Mouse (Mus musculus): ENCODE measurements at regions not wholly inside any gene's neighbourhood (a gene's known extent, or its start where the extent isn't known, plus 50 kb on each side); places are given as distances from the start of the nearest gene placed in this dataset.

- DNase-seq = no peak
- no peak overlapping the region for H3K27ac ChIP-seq
- intact Hi-C loops (cut with DNase I) = no loop called here
- TF ChIP-seq CTCF (IDR thresholded peaks at IDR 0.05) (no peak), EP300 (IDR thresholded peaks at IDR 0.05; ENCODE audit: insufficient read depth, low read depth, low read length) (no peak), POLR2A (IDR thresholded peaks at IDR 0.05; ENCODE audit: insufficient read depth, low read depth, low read length) (no peak)
- H3K4me1 ChIP-seq (ENCODE audit: control insufficient read depth, insufficient read depth, low read length) = no peaks in the 10 kb centered on the region
- no peak overlapping the region for H3K9ac ChIP-seq (ENCODE audit: low read depth, low read length)
- no peak overlapping the region for H3K4me3 ChIP-seq
- WGBS = 80% methylated on average over 10 of the region's 10 CpGs
- H3K79me2 ChIP-seq (replicated peaks; ENCODE audit: control insufficient read depth, insufficient read depth, low read length) = no peaks in the 10 kb centered on the region
- H3K27me3 ChIP-seq (ENCODE audit: control insufficient read depth, insufficient read depth, low read length) = no peaks in the 10 kb centered on the region
- no peaks in the 10 kb centered on the region for H3K36me3 ChIP-seq (ENCODE audit: control insufficient read depth, insufficient read depth, low read length)
Measured at GRCm38 (mm10) chr1:125236948-125237594, 198.5 kb downstream of the Actr3 start.

GRCm38 (mm10) chr1:125234747-125235146 is 200.8 kb downstream of the Actr3 start:
- TF ChIP-seq CTCF (IDR thresholded peaks at IDR 0.05) = no peak
- TF ChIP-seq POLR2A (IDR thresholded peaks at IDR 0.05; ENCODE audit: insufficient read depth, low read depth, low read length) = no peak
- no peak for TF ChIP-seq EP300 (IDR thresholded peaks at IDR 0.05; ENCODE audit: insufficient read depth, low read depth, low read length)
- intact Hi-C loops (cut with DNase I) = no loop called here
- Histone ChIP-seq H3K27me3 (ENCODE audit: control insufficient read depth, insufficient read depth, low read length) (no peaks in the 10 kb centered on the region), H3K9ac (ENCODE audit: low read depth, low read length) (no peak overlapping the region), H3K4me1 (ENCODE audit: control insufficient read depth, insufficient read depth, low read length) (no peaks in the 10 kb centered on the region), H3K4me3 (no peak overlapping the region), H3K27ac (no peak overlapping the region), H3K79me2 (replicated peaks; ENCODE audit: control insufficient read depth, insufficient read depth, low read length) (no peaks in the 10 kb centered on the region), H3K36me3 (ENCODE audit: control insufficient read depth, insufficient read depth, low read length) (no peaks in the 10 kb centered on the region)
- no peak for DNase-seq
- 69% methylated on average over 2 of the region's 2 CpGs for WGBS

- no peak overlapping the region for H3K9ac ChIP-seq (ENCODE audit: low read depth, low read length)
- no peaks in the 10 kb centered on the region for H3K79me2 ChIP-seq (replicated peaks; ENCODE audit: control insufficient read depth, insufficient read depth, low read length)
- no peaks in the 10 kb centered on the region for H3K4me1 ChIP-seq (ENCODE audit: control insufficient read depth, insufficient read depth, low read length)
- no peak overlapping the region for H3K4me3 ChIP-seq
- intact Hi-C loops (cut with DNase I) = no loop called here
- H3K27ac ChIP-seq = no peak overlapping the region
- no peak for DNase-seq
- no peaks in the 10 kb centered on the region for H3K36me3 ChIP-seq (ENCODE audit: control insufficient read depth, insufficient read depth, low read length)
- WGBS = 83% methylated on average over 10 of the region's 10 CpGs
- TF ChIP-seq EP300 (IDR thresholded peaks at IDR 0.05; ENCODE audit: insufficient read depth, low read depth, low read length) (no peak), POLR2A (IDR thresholded peaks at IDR 0.05; ENCODE audit: insufficient read depth, low read depth, low read length) (no peak), CTCF (IDR thresholded peaks at IDR 0.05) (no peak)
- H3K27me3 ChIP-seq (ENCODE audit: control insufficient read depth, insufficient read depth, low read length) = no peaks in the 10 kb centered on the region
Measured at GRCm38 (mm10) chr1:125223370-125223769, 212.2 kb downstream of the Actr3 start.

GRCm38 (mm10) chr1:125216192-125216591 is 219.3 kb downstream of the Actr3 start:
- WGBS = 52% methylated on average over 6 of the region's 6 CpGs
- Histone ChIP-seq H3K4me3 (no peak overlapping the region), H3K27me3 (ENCODE audit: control insufficient read depth, insufficient read depth, low read length) (no peaks in the 10 kb centered on the region), H3K27ac (no peak overlapping the region), H3K36me3 (ENCODE audit: control insufficient read depth, insufficient read depth, low read length) (no peaks in the 10 kb centered on the region), H3K4me1 (ENCODE audit: control insufficient read depth, insufficient read depth, low read length) (no peaks in the 10 kb centered on the region), H3K79me2 (replicated peaks; ENCODE audit: control insufficient read depth, insufficient read depth, low read length) (no peaks in the 10 kb centered on the region), H3K9ac (ENCODE audit: low read depth, low read length) (no peak overlapping the region)
- TF ChIP-seq EP300 (IDR thresholded peaks at IDR 0.05; ENCODE audit: insufficient read depth, low read depth, low read length) (no peak), CTCF (IDR thresholded peaks at IDR 0.05) (no peak), POLR2A (IDR thresholded peaks at IDR 0.05; ENCODE audit: insufficient read depth, low read depth, low read length) (no peak)
- intact Hi-C loops (cut with DNase I) = no loop called here
- no peak for DNase-seq

- no peaks in the 10 kb centered on the region for H3K4me1 ChIP-seq (ENCODE audit: control insufficient read depth, insufficient read depth, low read length)
- H3K27ac ChIP-seq = no peak overlapping the region
- no peak for DNase-seq
- H3K79me2 ChIP-seq (replicated peaks; ENCODE audit: control insufficient read depth, insufficient read depth, low read length) = no peaks in the 10 kb centered on the region
- intact Hi-C loops (cut with DNase I) = no loop called here
- H3K4me3 ChIP-seq = no peak overlapping the region
- no peak for TF ChIP-seq CTCF (IDR thresholded peaks at IDR 0.05)
- no peak for TF ChIP-seq EP300 (IDR thresholded peaks at IDR 0.05; ENCODE audit: insufficient read depth, low read depth, low read length)
- no peaks in the 10 kb centered on the region for H3K36me3 ChIP-seq (ENCODE audit: control insufficient read depth, insufficient read depth, low read length)
- no peak overlapping the region for H3K9ac ChIP-seq (ENCODE audit: low read depth, low read length)
- WGBS = 68% methylated on average over 1 of the region's 1 CpGs
- H3K27me3 ChIP-seq (ENCODE audit: control insufficient read depth, insufficient read depth, low read length) = no peaks in the 10 kb centered on the region
Measured at GRCm38 (mm10) chr1:125187091-125187490, 248.4 kb downstream of the Actr3 start.

GRCm38 (mm10) chr1:125176124-125176937 is 259.2 kb downstream of the Actr3 start:
- TF ChIP-seq CTCF (IDR thresholded peaks at IDR 0.05) = no peak
- TF ChIP-seq POLR2A (IDR thresholded peaks at IDR 0.05; ENCODE audit: insufficient read depth, low read depth, low read length) = no peak
- no peak for TF ChIP-seq EP300 (IDR thresholded peaks at IDR 0.05; ENCODE audit: insufficient read depth, low read depth, low read length)
- Histone ChIP-seq H3K27me3 (ENCODE audit: control insufficient read depth, insufficient read depth, low read length) (no peaks in the 10 kb centered on the region), H3K9ac (ENCODE audit: low read depth, low read length) (no peak overlapping the region), H3K79me2 (replicated peaks; ENCODE audit: control insufficient read depth, insufficient read depth, low read length) (no peaks in the 10 kb centered on the region), H3K27ac (no peak overlapping the region), H3K36me3 (ENCODE audit: control insufficient read depth, insufficient read depth, low read length) (no peaks in the 10 kb centered on the region), H3K4me1 (ENCODE audit: control insufficient read depth, insufficient read depth, low read length) (no peaks in the 10 kb centered on the region), H3K4me3 (no peak overlapping the region)
- DNase-seq = no peak
- intact Hi-C loops (cut with DNase I) = no loop called here
- WGBS = 77% methylated on average over 15 of the region's 15 CpGs
